Mouse (Mus musculus) spleen, postnatal 4 days (tissue): ENCODE results near the gene Dlk2.

Source experiments
- DNase-seq, 2 experiments: peaks; one replicate each; pipeline ENCODE4 v3.0.0; 2022; ENCODE audit warnings: low spot score in 2 of 2

Gene Dlk2

DNA sequence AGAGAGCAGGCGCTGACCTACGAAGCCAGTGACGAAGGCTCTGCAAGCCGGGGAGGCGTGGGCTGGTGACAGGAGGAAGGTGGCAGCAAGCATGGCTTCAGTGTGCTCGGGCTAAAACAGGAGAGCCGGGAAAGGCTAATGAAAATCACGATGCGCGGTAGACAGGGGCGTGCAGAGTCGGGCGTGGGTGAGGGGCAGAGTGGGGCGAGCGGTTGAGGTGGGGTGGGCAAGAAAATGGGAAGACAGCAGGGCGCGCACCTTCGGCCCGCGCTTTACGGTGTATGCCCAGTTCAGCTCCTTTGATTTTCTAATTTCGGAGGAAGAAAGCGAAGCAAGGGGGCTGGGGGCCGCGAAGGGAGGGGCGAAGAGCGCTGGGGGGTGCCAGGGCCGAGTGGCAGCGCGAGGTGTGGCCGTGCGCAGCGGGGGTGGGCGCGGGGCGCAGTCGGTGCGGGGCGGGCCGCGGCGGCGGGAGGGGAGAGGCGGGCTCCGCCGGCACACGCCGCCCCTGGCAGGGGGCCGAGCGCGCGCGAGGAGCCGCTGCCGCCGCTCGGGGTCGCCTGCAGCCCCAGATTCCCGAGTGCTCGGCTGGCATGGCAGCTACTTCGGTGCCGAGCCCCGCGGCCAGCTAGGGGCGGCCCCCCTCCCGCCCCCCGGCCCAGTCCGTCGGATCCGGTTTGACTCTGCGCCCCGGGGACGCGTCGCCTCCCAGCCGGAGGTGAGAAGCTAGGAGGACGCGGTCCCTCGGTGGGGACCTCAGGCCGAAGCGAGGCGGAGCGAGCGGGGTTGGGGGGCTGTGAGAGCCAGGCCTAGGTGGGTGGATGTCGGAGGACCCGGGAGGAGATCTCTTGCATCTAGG, at the start of gene Dlk2:
Dlk2 (plus strand) TSS at position 58 of the 856 bp plus-strand sequence.
- no peak for DNase-seq

DNA sequence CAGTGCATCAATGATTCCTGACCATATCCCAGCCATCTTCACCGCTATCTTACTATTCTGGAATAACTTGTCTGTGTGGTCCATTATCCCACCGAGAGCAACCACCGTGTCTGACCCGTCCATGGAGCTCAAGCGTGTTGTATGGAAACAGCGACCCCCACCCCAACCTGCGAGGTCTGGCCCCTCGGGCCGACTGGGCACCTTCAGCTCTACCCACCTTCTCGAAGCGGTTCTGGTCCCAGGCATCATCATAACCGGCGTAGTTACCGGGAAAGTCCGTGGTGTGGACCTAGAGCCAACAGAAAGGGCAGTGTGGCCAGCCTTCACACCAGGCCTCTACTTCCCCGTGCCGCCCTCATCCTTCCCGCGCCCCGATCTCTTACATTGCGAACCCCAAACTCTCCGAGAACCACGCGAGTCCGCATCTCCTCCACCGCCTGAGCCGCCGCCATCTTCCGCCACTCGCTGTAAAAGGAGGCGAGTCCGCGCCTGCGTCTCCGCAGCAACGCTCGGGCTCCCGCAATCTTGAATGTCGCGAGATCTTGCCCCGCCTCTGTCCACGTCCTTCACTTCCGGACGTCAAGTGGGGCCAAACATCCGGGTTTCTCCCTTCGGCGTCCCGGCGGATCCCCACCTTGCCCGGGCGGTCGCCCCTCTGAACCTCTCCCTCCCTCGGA, 49.6 kb upstream of the Dlk2 start, which contains the start of the genes Polr1c and Yipf3:
Polr1c (minus strand) TSS at position 543 of the 677 bp plus-strand sequence.
Yipf3 (plus strand) TSS at position 569 of the 677 bp plus-strand sequence.
- DNase-seq = peak; percentile 93 to 96

DNA sequence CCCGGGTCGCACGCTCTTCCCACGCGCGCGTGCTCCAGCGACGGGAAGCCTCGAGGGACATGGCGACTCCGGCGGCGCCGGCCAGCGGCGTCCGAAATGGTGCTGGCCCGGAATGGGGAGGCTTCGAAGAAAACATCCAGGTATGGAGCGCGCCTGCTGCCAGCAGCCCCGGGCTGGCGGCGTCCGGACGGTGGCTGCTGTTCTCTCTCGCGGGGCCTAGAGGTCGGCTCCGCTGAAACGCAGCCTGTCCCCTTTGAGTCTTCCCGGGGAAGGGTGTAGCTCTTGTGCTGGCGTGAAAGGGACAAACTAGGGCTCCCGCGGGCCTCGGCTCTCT, 49.1 kb upstream of the Dlk2 start:
- no peak for DNase-seq

DNA sequence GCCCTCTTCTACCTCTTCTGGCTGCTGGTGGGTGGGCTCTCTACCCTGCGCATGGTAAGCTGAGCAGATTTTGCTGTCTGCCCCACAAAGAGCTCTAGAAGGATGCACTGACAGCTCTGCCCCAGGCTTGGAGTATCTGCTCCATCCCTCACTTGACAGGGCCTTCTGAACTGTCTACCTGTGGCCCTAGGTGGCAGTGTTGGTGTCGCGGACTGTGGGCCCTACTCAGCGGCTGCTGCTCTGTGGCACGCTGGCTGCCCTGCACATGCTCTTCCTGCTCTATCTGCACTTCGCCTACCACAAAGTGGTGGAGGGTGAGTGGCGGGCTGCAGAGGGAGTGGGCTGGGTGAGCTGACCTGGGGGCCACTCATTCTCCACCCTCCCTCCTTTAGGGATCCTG, 46.0 kb upstream of the Dlk2 start:
- no peak for DNase-seq

DNA sequence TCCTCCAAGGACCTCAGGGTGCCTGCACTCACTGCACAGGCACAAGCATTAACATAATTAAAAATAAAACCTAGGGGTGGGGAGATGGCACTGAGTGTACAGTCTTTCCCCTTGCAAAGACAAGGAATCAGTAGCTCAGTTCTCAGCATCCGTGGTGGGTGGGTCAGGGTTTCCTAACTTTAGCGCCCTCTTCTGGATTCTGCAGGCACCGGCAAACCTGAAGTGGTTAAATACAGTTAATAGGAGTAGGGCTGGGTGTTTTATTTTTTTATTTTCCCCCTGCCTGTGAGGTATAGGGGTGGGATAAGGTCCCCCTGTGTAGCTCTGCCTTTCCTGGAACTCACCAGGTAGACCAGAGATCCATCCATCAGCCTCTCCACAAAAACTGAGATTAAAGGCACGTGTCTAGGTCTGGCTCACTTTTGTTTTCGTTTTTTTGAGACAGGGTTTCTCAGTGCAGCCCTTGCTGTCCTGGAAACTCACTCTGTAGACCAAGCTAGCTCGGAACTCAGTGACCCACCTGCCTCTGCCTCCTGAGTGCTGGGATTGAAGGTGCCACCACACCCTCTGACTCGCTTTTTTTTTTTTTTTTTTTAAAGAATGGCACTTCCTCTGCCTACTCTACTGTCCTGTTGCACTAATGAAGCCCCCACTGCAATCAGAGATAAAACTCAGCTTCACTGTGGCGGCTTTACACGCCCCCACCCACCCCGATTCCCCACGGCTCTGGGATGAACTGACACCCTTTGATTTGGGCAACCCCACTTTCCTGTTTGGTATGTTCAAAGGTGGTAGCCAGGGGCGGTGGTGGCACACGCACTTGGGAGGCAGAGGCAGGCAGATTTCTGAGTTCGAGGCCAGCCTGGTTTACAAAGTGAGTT, 44.4 kb upstream of the Dlk2 start:
- peak in 1 of 2 experiments; percentile 54 for DNase-seq

DNA sequence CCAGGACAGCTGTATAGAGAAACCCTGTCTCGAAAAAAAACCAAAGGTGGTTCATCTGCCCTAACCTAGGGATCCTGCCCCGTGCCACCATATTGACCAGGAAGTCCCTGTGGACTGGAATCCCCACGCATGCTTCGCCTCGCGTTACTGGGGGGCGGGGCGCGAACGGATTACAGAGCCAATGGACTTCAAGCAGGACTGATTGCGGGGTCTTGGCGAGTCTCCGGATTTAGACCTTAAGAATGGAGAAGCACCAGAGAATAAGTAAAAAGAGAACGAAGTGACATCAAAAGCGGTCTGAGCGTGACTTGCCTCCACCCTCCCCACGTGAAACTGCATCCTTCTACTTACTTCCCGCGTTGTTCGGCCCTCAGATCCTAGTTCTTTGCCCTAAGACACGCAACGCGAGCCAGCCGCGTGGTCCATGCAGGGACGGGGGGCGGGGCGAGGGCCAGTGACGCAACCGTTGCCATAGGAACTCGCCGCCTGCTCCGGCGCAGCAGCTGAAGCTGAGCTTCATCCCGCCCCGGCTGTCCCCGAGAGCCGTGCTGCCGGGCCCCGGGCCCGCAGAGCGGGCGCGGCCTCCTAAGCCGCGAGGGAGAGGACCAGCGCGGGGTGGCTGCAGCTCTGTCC, 43.7 kb upstream of the Dlk2 start, which contains the start of gene Lrrc73:
Lrrc73 (plus strand) TSS at position 80 of the 633 bp plus-strand sequence.
- DNase-seq = peak; percentile 86 to 94

DNA sequence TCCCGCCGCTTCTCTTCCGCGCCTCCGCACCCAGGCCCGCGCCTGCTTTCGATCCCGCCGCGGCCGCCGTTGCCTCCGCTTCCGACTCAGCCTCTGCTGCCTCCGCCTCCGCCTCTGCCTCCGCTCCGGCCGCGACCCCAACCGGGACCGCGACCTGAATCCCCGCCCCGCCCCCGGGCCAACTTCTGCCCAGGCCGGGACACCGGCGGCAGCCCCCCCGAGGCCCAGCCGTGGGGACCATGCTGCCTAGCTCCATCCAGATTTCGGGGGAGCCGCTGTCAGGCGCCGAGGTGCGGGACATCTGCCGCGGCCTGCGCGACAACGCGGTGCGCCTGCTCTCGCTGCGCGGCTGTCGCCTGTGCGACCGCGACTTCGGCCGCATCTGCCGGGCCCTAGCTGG, 43.1 kb upstream of the Dlk2 start:
- peak; percentile 30 to 75 for DNase-seq

DNA sequence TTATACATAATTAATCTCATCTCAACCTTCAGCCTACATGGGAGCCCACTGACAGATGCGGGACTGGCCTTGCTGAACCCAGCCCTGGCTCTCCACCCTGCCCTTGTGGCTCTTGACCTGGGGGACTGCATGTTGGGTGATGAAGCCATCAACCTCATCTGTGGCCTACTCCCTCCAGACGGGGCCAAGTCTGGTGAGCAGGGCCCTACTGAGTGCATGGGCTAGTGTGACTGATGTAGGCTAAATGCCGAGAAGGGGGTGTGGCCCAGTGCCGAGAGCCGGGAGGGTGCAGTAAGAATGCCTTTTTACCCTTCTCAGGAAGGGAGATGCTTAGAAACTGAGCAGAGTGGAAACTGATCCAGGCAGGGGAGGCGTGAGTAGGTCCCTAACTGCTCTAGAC, 42.1 kb upstream of the Dlk2 start:
- DNase-seq = no peak

DNA sequence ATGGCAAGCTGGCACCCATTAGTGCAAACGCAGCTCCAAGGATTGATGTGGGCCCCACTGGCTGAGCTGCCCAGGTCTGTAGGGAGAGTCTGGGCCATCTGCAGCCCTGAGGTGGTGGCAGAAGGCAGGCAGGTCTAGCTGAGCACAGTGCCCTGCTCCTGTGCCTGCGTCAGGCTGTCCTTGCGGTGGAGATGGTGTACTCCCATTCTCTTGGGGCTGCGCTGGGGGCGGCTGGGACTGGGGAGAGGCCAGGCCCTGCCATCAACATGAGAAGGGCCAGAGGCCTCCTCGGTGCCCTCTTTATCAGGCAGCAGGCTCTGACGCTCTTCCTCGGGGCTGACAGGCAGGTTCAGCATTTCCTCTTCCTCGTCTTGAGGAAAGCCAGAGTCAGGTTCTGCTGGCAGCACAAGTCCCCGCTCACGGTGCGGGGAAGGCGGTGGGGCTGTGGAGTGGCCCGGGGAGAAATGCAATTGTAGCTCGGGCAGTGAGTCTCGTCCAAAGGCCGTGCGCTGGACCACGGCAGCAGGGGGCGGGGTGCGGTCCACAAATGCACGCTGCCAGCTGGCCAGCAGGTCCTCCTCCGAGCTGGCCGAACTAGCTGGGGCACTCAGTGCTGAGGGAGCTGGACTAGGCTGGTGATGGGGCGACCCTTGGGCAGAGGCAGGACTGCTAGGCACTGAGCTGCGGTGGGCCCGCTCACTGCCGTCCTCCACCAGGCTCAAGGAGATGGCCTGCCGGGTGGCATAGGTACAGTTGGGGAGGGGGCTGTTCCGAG, 38.8 kb upstream of the Dlk2 start:
- DNase-seq = no peak

DNA sequence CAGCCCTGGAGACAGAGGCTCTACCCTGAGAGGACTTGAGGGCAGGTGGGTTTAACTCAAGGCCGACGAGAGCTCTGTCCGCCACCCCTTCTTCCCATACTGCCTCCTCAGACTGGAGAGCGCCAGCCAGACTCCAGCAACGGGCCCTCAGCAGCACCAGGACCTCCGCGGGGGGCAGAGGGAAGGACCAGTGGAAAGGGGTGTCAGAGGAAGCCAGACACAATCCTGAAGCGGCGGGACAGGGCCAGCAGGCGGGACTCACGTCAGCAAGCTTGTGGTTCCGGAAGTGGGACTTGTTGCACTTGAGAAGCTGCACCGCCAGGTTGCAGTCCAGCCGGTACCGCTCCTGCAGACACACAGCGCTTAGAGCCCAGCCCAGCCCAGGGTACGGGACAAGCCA, 37.5 kb upstream of the Dlk2 start:
- DNase-seq = no peak

DNA sequence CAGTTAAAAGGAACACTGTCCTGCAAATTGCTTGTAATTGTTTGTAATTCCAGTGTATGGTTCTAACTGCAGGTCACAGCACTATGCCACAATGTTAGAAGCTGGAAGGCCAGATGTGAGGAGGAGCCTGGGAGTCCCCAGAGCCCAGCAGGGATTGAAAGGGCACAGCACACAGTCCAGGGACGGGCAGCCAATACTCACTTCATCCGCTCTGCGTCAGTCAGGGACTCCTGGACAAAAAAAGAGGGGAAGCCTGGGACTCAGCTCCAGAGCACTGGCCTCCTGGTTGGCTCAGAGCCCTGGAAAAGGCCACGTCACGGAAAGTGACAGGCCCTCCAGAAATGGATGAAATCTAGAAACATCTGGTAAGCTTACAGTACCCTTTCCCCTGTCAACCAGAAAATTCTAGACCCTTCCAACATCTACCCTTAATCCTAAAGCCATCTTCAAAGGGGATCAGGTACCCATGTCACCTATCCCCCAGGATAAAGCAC, 35.0 kb upstream of the Dlk2 start:
- no peak for DNase-seq

DNA sequence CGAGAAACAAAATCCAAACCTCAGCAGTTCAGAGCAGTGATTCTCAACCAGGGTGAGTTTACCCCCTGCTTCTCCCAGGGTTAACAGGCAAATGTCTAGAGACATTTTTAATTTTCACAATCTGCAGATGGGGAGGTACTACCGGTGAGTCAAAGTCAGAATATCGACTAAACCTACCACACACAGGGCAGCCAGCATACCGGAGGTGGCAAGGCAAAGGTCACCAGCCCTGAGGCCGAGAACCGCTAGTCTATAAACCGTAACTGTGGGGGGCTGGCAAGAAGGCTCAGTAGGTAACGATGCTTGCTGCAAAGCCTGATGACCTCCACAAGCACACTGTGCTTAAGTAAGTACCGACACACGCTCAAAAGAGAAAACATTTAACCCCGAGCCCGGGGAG, 31.7 kb upstream of the Dlk2 start:
- no peak for DNase-seq

DNA sequence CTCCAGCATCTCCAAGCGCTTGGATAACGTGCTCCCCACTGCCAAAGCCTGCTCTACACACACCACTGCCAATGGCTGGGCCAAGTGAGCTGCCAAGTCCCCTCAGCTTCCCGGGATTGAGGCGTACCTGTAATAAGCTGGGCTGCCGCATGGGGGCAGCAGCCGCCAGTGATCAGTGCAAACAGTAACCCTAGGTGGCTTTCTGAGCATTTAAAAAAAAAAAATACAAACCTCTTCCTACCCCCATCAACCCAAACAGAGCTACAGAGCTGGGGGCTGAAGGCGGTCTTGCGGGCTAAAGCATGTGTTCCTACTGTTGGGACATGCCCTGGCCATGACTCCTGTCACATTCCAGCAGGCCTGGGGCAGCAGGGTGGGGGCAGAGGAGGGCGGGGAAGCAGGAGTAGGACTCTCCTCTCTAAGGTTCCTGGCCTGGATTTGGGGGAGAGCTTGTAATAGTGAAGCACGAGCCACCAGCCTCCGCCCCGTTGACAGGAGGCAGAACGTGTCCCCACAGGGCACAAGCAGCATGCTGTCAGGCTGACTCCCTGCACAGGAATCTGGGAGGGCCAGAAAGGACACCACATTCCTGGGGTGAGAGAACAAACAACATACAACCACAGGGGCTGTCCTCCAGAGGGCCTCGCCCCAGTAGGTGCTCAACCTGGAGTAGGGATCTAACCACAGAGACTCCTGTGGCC, 31.2 kb upstream of the Dlk2 start:
- DNase-seq = peak; percentile 72 to 88

DNA sequence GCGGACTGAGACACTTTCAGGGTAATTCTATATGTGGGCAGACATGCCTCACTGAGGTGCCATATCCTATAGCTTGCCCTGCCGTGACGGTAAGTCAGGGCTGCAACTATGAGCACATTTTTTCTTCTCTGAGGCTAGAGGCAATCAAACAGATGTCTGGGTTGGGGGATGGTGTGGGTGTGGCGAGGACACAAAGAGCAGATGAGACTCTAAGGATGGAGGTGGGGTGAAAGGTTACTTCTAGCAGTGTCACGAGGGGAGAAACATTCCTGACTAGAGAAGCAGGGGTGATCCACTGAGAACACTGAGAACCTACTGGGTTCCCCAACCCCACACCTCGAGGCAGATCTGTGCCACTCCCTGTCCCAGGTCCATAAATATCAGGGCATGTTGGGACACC, 30.2 kb upstream of the Dlk2 start:
- DNase-seq = no peak

DNA sequence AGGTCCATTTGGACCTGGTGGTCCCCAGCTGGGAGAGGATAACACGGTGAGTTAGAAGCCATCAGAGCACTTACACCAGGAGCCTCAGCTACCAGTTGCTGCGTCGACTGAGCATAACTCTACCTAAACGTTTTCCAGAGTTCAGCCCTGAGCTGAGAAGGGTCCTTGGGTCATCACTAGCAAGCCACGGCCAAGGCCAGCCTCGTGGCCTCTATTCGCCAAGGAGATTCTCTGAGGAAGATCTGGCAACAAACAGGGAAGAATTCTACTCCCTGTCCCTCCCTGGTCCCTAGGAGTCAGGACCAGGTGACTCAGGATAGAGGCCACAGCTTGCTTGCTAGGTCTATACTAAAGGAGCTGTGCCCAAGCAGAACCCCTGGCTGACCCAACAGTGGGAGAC, 29.7 kb upstream of the Dlk2 start:
- DNase-seq = no peak

DNA sequence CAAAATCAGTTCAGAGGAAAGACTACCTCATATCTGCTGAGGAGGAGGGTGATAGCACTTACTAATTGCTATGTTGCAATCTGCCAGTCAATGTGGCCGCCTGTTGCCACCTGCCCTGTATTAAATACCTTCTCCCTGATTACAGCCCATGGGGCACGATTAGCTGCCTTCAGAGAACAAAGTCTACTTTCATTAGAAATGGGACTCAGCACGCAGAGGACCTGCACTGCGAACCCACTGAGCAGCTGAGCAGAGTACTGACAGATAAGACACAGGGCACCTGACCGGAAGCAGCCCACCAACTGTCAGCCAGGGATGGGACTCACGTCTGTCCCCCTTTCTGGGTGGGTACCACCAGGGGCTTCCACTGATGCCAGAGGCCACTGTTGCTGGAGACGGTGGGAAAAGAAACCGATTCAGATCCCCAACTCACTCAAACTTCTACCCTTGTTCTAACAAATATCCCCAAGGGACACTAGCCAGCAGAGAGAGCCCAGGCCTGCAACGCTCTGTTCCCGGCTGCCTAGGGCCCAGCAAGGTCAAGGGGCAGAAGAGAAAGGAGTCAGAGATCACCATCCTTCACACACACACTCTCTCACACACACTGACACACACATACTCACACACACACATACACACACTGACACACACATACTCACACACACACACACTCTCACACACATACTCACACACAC, 29.0 kb upstream of the Dlk2 start:
- DNase-seq = no peak

DNA sequence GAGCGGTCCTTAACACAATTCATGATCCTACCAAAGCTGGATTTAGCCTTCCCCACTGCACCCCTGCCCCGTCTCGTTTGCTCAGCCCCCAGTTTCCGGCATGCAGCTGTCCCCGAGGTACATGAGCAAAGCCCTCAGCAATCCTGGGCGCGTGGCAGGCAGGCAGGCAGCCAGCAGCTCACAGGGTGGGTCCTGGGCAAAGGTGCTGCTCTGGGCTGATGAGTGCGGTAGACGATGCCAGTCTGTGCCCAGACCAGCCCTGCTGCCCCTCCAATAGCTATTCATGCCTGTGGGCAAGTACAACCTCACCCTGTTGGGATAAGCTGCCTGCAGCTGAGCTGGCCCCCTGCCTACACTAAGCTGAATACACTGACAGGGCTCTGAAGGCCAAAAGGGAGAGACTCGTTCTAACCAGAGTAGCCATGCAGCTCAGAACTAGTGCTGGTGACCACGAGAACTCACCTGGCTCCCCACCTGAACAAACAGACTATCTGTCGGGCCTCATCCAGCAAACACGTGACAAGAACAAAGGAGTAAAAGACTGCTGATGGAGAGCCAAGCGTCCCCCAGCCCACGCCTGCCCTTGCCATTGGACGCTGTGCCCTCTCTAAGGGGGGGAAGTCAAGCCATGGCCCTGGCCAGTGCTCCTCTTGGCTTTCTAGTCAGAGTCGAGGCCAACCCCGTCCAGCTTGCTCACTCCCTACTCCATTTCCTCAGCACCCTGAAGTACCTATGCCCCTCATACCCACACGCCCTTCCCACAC, 27.3 kb upstream of the Dlk2 start:
- no peak for DNase-seq

DNA sequence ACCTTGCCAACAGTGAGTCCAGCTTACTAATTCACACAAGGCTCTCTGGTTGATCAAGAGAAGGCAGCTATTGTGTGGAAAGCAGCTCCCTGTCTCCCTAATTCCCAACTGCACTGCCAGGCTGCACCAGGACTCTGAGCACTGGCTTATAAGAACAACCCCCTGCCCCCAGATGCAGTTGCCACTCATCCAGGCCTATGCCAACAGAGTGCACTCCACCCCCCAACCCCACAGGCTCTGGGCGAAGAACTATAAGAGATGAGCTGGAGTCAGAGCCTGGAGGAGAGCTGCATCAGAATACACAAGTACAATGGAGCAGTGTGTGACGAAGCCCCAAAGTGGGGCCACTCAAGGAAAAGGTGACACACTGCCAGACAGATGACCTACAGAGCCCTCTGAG, 25.2 kb upstream of the Dlk2 start:
- DNase-seq = no peak

DNA sequence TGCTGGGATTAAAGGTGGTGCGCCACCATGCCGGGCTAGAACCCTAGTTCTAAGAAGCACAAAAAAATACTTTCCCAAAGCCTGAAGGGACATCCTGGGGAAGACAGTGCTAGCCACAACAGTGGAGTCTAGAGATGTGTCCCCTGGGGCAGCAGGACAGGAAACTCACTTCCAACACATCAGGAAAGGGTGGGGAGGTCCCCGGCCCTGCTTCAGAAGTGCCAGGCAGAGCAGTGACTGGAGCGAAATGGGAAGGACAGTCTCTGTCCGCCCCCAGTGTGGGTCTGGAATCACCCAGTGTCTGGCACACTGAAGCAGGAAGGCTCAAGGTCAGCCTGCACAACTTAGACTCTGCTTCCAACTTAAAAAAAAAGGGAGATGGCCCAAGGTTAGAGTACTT, 24.5 kb upstream of the Dlk2 start:
- DNase-seq = no peak
